Mouse (Mus musculus) C2C12 (cell line): Measurements from ENCODE around the gene Myo1b. TPM values are rescaled to one million over a fixed set of nuclear protein-coding genes. Genes with fewer than 3 reads are reported as not detected.

Source experiments
- H3K27me3 ChIP-seq: one replicate; pipeline ENCODE4 v1.6.1; 2011; ENCODE audit not compliant: control insufficient read depth, insufficient read depth, insufficient read length
- H3K36me3 ChIP-seq: one replicate; pipeline ENCODE4 v1.6.1; 2011; ENCODE audit not compliant: control insufficient read depth, insufficient read depth
- H3K4me3 ChIP-seq: one replicate; pipeline ENCODE4 v1.5.1; 2011; ENCODE audit warnings: mild to moderate bottlenecking, control low read depth; ENCODE audit not compliant: poor library complexity, insufficient read depth, severe bottlenecking
- H3K79me2 ChIP-seq: one replicate; pipeline ENCODE4 v1.6.1; 2011; ENCODE audit not compliant: control insufficient read depth, insufficient read depth
- H3K79me3 ChIP-seq: one replicate; pipeline ENCODE4 v1.6.1; 2011; ENCODE audit warnings: low read depth, control low read depth
- H3ac ChIP-seq: one replicate; pipeline ENCODE3; 2011; ENCODE audit warnings: low read depth; ENCODE audit not compliant: control insufficient read depth, insufficient read length
- CEBPB ChIP-seq: IDR thresholded peaks from one replicate; pipeline ENCODE4 v1.6.1; 2011; ENCODE audit warnings: low read depth, mild to moderate bottlenecking, control low read depth, moderate library complexity
- CTCF ChIP-seq: IDR thresholded peaks from one replicate; pipeline ENCODE4 v1.5.1; 2011; ENCODE audit not compliant: control insufficient read depth, insufficient read depth, insufficient read length
- FOSL1 ChIP-seq: IDR thresholded peaks from one replicate; pipeline ENCODE4 v1.8.0; 2011; ENCODE audit warnings: mild to moderate bottlenecking, low read length; ENCODE audit not compliant: poor library complexity, insufficient read depth, severe bottlenecking
- MAX ChIP-seq: IDR thresholded peaks from one replicate; pipeline ENCODE4 v1.6.1; 2011; ENCODE audit warnings: mild to moderate bottlenecking, control low read depth
- MYOD1 ChIP-seq: IDR thresholded peaks from one replicate; pipeline ENCODE4 v1.6.1; 2011; ENCODE audit warnings: low read depth; ENCODE audit not compliant: control insufficient read depth, insufficient read length
- MYOG ChIP-seq: IDR thresholded peaks from one replicate; pipeline ENCODE4 v1.6.1; 2011; ENCODE audit not compliant: control insufficient read depth, insufficient read length; ENCODE audit errors: extremely low read depth
- USF1 ChIP-seq: IDR thresholded peaks from one replicate; pipeline ENCODE4 v1.6.1; 2011; ENCODE audit warnings: low read depth, mild to moderate bottlenecking, control low read depth, moderate library complexity
- polyA plus RNA-seq: library from polyadenylated mRNA; unstranded; fragments of >200 nt; fragmentation: generic; extraction: Trizol; gene quantifications from one replicate; pipeline ENCODE4 v1.2.1, GENCODE M21; 2012; ENCODE audit warnings: missing spikeins

The Myo1b gene
- polyA plus RNA-seq, 1 experiment = 2.9 TPM

- H3K27me3 ChIP-seq = no peaks in the 10 kb centered on the region
- no peaks in the 10 kb centered on the region for H3K79me2 ChIP-seq
- no peak overlapping the region for H3K4me3 ChIP-seq
Observed at GRCm38 (mm10) chr1:51746711-51747240, 169.1 kb downstream of the Myo1b start.

GRCm38 (mm10) chr1:51743756-51744425, 172.0 kb downstream of the Myo1b start:
- TF ChIP-seq MAX (no peak), MYOD1 (no peak), FOSL1 (no peak), MYOG (no peak), CEBPB (no peak), USF1 (no peak), CTCF (no peak)
- Histone ChIP-seq H3K27me3 (no peaks in the 10 kb centered on the region), H3K79me3 (no peaks in the 10 kb centered on the region), H3K36me3 (no peaks in the 10 kb centered on the region), H3K79me2 (no peaks in the 10 kb centered on the region), H3ac (no peak overlapping the region), H3K4me3 (no peak overlapping the region)

More at GRCm38 (mm10) chr1:51746711-51747240, 169.1 kb downstream of the Myo1b start:
- H3ac ChIP-seq = no peak overlapping the region
- no peaks in the 10 kb centered on the region for H3K79me3 ChIP-seq
- H3K36me3 ChIP-seq = no peaks in the 10 kb centered on the region
- TF ChIP-seq MYOG (no peak), MYOD1 (peak; percentile 15)

- Histone ChIP-seq H3K27me3 (no peaks in the 10 kb centered on the region), H3K4me3 (no peak overlapping the region), H3K36me3 (no peaks in the 10 kb centered on the region), H3ac (no peak overlapping the region), H3K79me2 (no peaks in the 10 kb centered on the region), H3K79me3 (no peaks in the 10 kb centered on the region)
- no peak for TF ChIP-seq FOSL1
Observed at GRCm38 (mm10) chr1:51742586-51742985, 173.3 kb downstream of the Myo1b start.

GRCm38 (mm10) chr1:51740626-51741231, 175.1 kb downstream of the Myo1b start:
- H3K27me3 ChIP-seq = no peaks in the 10 kb centered on the region
- H3K36me3 ChIP-seq = no peaks in the 10 kb centered on the region
- TF ChIP-seq MAX (no peak), CEBPB (no peak), MYOD1 (no peak), CTCF (no peak), FOSL1 (no peak), MYOG (no peak), USF1 (no peak)
- H3K4me3 ChIP-seq = no peak overlapping the region
- H3K79me2 ChIP-seq = no peaks in the 10 kb centered on the region
- no peak overlapping the region for H3ac ChIP-seq
- H3K79me3 ChIP-seq = no peaks in the 10 kb centered on the region

GRCm38 (mm10) chr1:51739252-51739852, 176.5 kb downstream of the Myo1b start:
- H3ac ChIP-seq = no peak overlapping the region
- no peak overlapping the region for H3K4me3 ChIP-seq
- H3K79me3 ChIP-seq = no peaks in the 10 kb centered on the region
- TF ChIP-seq FOSL1 (no peak), CTCF (no peak), MAX (no peak)
- H3K27me3 ChIP-seq = no peaks in the 10 kb centered on the region
- no peaks in the 10 kb centered on the region for H3K36me3 ChIP-seq
- no peaks in the 10 kb centered on the region for H3K79me2 ChIP-seq

- H3K79me2 ChIP-seq = no peaks in the 10 kb centered on the region
- H3K4me3 ChIP-seq = no peak overlapping the region
- H3K36me3 ChIP-seq = no peaks in the 10 kb centered on the region
Observed at GRCm38 (mm10) chr1:51736822-51737221, 179.0 kb downstream of the Myo1b start.

More at GRCm38 (mm10) chr1:51736822-51737221, 179.0 kb downstream of the Myo1b start:
- H3ac ChIP-seq = no peak overlapping the region
- no peak for TF ChIP-seq CEBPB
- TF ChIP-seq CTCF = no peak
- no peak for TF ChIP-seq MYOG
- TF ChIP-seq MYOD1 = no peak
- TF ChIP-seq MAX = no peak
- TF ChIP-seq USF1 = no peak
- no peak for TF ChIP-seq FOSL1
- H3K27me3 ChIP-seq = no peaks in the 10 kb centered on the region
- no peaks in the 10 kb centered on the region for H3K79me3 ChIP-seq
